Mouse (Mus musculus) activated CD4-positive, CD25-positive, alpha-beta regulatory T cell, adult 4 months (primary cell): Measurements from ENCODE around the gene Ap1g1. TPM values are rescaled to one million over a fixed set of nuclear protein-coding genes. Genes with fewer than 3 reads are reported as not detected.
"Not testable (repeated sequence)": the region's sequence is repeated elsewhere in the genome, so short reads cannot be mapped to it uniquely, and the experiment has no call there.

Source experiments
- ATAC-seq: one replicate; pipeline ENCODE4 v1.8.0; 2017
- polyA plus RNA-seq, 2 experiments: library from polyadenylated mRNA; unstranded; fragments of 100-300 nt; shearing (Covaris generic); gene quantifications; one replicate each; pipeline ENCODE4 v1.2.1; 2017

Gene Ap1g1
- polyA plus RNA-seq, 2 experiments from 2014 or later: 28.9 to 29.2 TPM

DNA sequence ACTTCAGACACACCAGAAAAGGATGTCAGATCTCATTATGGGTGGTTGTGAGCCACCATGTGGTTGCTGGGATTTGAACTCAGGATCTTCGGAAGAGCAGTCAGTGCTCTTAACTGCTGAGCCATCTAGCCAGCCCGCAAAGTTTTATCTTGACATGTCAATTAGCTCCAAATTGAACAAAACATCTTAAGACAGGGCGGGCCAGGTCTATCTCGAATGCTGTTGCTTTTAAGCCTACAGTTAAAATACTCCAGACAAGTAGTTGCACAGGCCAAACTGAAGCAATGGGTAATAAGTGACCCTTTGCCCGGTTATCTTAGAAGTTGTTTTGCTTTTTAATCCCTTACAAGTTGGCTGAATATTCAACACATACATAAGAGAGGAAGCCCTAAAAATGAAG is 88.3 kb downstream of the Ap1g1 start:
- no peak for ATAC-seq

- peak; percentile 89 for ATAC-seq
These were observed 89.8 kb downstream of the Ap1g1 start, which contains the start of gene Phlpp2 for GRCm38 (mm10) chr8:109868003-109868679. Phlpp2 (plus strand) TSS chr8:109868542.

DNA sequence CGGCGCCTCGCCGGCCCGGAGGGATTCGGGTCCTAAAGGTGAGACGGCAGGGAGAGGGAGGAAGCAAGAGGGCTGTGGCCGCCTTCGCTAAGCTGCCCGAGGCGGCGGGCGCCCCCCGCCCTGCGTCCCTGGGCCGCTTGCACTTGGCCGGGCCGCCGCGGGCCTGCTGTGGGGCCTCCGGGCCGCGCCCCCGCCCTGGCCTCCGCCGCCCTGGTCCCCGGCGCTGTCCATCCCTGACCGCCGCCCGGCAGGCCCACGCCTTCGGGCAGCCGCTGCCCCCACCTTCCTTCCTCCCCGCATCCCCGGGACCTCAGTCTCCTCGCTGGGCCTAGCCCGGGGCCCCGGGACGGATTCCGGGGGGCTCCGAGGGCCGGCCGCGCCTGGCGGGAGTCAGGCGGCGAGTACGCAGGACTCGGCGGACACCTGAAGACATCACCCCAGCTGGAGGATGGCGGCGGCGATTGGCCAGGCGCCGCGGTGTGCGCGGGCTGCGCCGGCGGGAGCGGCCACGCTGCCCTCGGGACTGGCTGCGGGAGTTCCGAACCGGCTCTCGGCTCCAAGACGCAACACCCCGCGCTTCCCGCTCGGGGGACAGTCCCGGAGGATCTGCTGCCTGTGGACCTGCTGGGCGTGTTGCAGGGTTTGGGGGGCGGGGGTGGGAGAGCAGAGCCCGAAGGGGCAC is 90.5 kb downstream of the Ap1g1 start:
- ATAC-seq: peak; percentile 11

- ATAC-seq: no peak
These were observed 92.7 kb downstream of the Ap1g1 start for GRCm38 (mm10) chr8:109871056-109871455.

DNA sequence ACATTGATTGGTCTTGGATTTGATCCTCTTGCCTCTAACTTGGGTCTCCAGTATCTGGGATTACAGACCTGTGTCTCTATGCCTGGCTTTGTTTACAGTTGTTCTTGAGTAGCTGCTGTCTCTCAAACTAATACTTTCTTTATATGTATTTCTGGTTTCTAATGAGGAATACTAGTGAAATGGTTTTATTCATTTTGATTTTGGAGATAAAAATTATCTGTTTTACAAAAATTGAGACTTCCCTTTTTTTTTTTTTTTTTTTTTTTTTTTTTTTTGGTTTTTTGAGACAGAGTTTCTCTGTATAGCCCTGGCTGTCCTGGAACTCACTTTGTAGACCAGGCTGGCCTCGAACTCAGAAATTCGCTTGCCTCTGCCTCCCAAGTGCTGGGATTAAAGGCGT is 95.4 kb downstream of the Ap1g1 start:
- ATAC-seq: not testable (repeated sequence)

- no peak for ATAC-seq
These were observed 101.8 kb downstream of the Ap1g1 start for GRCm38 (mm10) chr8:109880012-109880662.

GRCm38 (mm10) chr8:109885294-109885693 is 106.9 kb downstream of the Ap1g1 start:
- no peak for ATAC-seq

DNA sequence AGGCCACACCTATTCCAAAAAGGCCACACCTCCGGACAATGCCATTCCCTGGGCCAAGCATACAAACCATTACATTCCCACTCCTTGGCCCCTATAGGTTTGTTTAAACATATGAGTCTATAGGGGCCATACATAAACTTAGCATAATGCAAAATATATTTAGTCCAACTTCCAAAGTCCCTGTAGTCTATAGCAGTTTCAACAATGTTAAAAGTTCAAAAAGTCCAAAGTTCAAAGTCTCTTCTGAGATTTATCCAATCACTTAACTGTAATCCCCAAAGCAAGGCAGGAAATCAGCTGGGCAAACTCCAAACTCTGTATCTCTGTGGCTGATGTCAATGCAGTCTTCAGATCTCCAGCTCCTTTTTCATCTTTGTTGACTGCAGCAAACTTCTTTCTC is 110.9 kb downstream of the Ap1g1 start:
- ATAC-seq: no peak

- ATAC-seq: no peak
These were observed 112.6 kb downstream of the Ap1g1 start for GRCm38 (mm10) chr8:109890794-109891585.

DNA sequence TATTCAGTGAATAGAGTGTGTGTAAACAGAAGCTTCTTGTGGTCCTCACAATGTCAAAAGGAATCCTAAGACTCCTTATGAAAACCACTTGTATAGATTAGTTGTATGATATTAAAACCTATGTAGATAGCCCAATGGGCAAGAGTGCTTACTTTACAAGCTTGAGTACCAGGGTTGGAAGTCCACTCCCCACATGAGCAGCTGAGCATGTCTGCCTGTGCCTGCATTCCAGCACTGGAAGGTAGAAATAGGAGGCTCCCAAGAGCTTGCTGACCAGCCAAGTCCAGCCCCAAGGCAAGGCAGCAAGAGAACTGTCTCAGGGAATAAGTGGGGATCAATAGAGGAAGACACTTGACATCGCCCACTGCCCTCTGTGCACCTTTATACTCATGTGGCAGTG is 116.3 kb downstream of the Ap1g1 start:
- ATAC-seq: no peak

DNA sequence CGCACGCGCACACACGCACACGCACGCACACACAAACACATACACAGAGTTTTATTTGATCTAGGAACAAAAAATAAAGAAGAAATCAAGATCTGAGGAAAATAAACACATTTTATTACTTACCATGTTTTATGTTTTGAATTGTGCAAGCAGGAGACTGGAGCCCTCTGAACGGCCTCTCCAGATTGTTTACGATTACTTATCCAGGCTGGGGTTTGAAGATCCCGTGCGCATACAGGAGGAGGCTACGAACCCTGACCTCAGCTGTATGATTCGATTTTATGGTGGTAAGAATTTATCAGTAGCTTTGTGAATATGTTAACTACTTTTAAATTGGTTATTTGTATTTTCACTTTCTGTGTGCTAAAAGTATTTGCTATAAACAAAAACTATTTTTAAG is 117.0 kb downstream of the Ap1g1 start:
- ATAC-seq: no peak

GRCm38 (mm10) chr8:109902379-109902778 is 124.0 kb downstream of the Ap1g1 start:
- ATAC-seq: no peak

- no peak for ATAC-seq
These were observed 125.6 kb downstream of the Ap1g1 start for GRCm38 (mm10) chr8:109903909-109904469.

DNA sequence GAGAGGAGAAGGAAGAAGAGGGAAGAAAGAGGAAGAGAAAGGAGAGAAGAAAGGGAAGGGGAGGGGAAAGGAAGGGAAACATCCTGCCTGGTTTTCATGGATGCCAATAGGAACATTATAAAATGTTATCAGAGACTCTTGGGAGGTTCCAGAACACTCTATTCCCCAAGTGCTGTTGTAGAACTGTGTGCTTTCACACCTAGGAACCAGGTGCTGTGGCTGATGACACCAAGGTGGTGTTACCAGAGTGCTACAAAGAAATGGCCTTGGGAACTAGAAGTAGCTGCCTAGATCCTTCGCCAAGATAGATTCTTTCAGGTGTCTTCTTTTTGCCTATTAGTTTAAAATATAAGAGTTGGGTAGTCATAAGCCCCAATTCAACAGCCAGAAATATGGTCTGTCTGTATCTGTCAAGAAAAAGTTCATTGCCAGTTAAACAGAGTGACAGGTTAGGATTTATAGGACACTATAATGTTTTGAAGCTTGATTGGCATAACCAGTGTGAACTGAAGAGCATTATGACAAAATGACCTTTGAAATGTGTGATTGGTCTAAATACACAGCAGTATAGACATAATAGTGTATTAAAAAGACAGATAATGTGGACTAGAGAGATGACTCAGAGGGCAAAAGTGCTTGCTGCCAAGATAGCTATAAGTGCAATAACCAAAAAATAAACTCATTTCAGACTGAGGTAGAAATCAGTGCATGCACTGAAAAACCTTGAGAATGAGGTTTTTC is 126.7 kb downstream of the Ap1g1 start:
- ATAC-seq: no peak

GRCm38 (mm10) chr8:109906907-109907306 is 128.6 kb downstream of the Ap1g1 start:
- ATAC-seq: no peak

GRCm38 (mm10) chr8:109907376-109907775 is 129.0 kb downstream of the Ap1g1 start:
- ATAC-seq: no peak

Other genes starting within 250 kb of the Ap1g1 start
- 10 to 100 TPM in 1 of 2 experiments, 1 to 10 TPM in 1; 9.1 to 14.2 TPM for gene Dhx38, start 212.7 kb upstream of the Ap1g1 start, polyA plus RNA-seq
- gene Txnl4b, start 212.7 kb upstream of the Ap1g1 start, polyA plus RNA-seq: 10 to 100 TPM; 16.5 to 17.9 TPM
- gene Hp, start 199.4 kb upstream of the Ap1g1 start, polyA plus RNA-seq: not detected
- gene Dhodh, start 169.9 kb upstream of the Ap1g1 start, polyA plus RNA-seq: 10 to 100 TPM; 29.0 to 32.3 TPM
- 1 to 10 TPM in 1 of 2 experiments, under 1 TPM in 1; 0.32 to 1.6 TPM for gene Pkd1l3, start 164.0 kb upstream of the Ap1g1 start, polyA plus RNA-seq
- gene Ist1, start 85.3 kb upstream of the Ap1g1 start, polyA plus RNA-seq: 100 to 1,000 TPM; 128 to 129 TPM
- 1 to 10 TPM; 5.1 to 5.5 TPM for gene Zfp821, start 73.0 kb upstream of the Ap1g1 start, polyA plus RNA-seq
- gene Atxn1l, start 40.8 kb upstream of the Ap1g1 start, polyA plus RNA-seq: 1 to 10 TPM; 2.2 to 2.8 TPM
- 1 to 10 TPM; 1.0 to 1.3 TPM for gene Phlpp2, start 90.0 kb downstream of the Ap1g1 start, polyA plus RNA-seq
- gene Marveld3, start 183.6 kb downstream of the Ap1g1 start, polyA plus RNA-seq: not detected
- gene Tat, start 211.9 kb downstream of the Ap1g1 start, polyA plus RNA-seq: not detected